Mouse (Mus musculus) stomach, embryonic 15.5 days (tissue): Measurements from ENCODE around the gene Elovl6. TPM values are rescaled to one million over a fixed set of nuclear protein-coding genes. Genes with fewer than 3 reads are reported as not detected.

Source experiments
- ATAC-seq: fragments of 200-750 bp; cut with Nextera tagmentation; 2 replicates; pipeline ENCODE4 v1.8.0; 2017; ENCODE audit warnings: low read depth, moderate number of reproducible peaks, moderate TSS enrichment; ENCODE audit not compliant: insufficient read depth, low FRiP score
- H3K27ac ChIP-seq: fragments of 300-500 bp; sonication (generic); 2 replicates; pipeline ENCODE4 v1.5.1; 2015; ENCODE audit warnings: mild to moderate bottlenecking, inconsistent platforms
- H3K27me3 ChIP-seq: fragments of 300-500 bp; sonication (generic); replicated peaks from 2 replicates; pipeline ENCODE4 v1.6.1; 2015; ENCODE audit warnings: inconsistent platforms
- H3K36me3 ChIP-seq: fragments of 300-500 bp; sonication (generic); 2 replicates; pipeline ENCODE4 v1.6.1; 2015; ENCODE audit warnings: inconsistent platforms
- H3K4me1 ChIP-seq: fragments of 300-500 bp; sonication (generic); 2 replicates; pipeline ENCODE4 v1.6.1; 2015; ENCODE audit warnings: inconsistent platforms
- H3K4me2 ChIP-seq: fragments of 300-500 bp; sonication (generic); 2 replicates; pipeline ENCODE4 v1.6.1; 2015; ENCODE audit warnings: mild to moderate bottlenecking, inconsistent platforms
- H3K4me3 ChIP-seq: fragments of 300-500 bp; sonication (generic); replicated peaks from 2 replicates; pipeline ENCODE4 v1.5.1; 2015; ENCODE audit warnings: inconsistent platforms
- H3K9ac ChIP-seq: fragments of 300-500 bp; sonication (generic); 2 replicates; pipeline ENCODE4 v1.6.1; 2015; ENCODE audit warnings: inconsistent platforms
- H3K9me3 ChIP-seq: fragments of 300-500 bp; sonication (generic); 2 replicates; pipeline ENCODE4 v1.6.1; 2016; ENCODE audit warnings: inconsistent platforms
- WGBS: fragments of 180-500 bp; shearing (Covaris S2); methylation state at CpG from one replicate; pipeline ENCODE4 v1.1.7; 2015; 5-methylcytosine and 5-hydroxymethylcytosine counted together
- polyA plus RNA-seq: library from polyadenylated mRNA; unstranded; fragments of >200 nt; fragmentation: Nextera tagmentation; extraction: Ambion mirVana; gene quantifications from 2 replicates; pipeline ENCODE4 v1.2.1, GENCODE M21; 2015

Elovl6 gene
- 31.7 and 41.2 TPM in 2 replicates for polyA plus RNA-seq

- Histone ChIP-seq H3K4me2 (peak within 1 kb of the TSS; percentile 79), H3K36me3 (no peaks in the 10 kb centered on the region), H3K27ac (peak within 1 kb of the TSS; percentile 95), H3K4me3 (peak within 1 kb of the TSS; percentile 79), H3K9me3 (no peaks in the 10 kb centered on the region), H3K4me1 (peaks cover 20% of the 10 kb centered on the region), H3K27me3 (no peaks in the 10 kb centered on the region), H3K9ac (peak within 1 kb of the TSS; percentile 70)
- ATAC-seq, result peak; percentile 37
- under 1% methylated on average over 35 of the region's 35 CpGs for WGBS
These were observed at the start of gene Elovl6 for GRCm38 (mm10) chr3:129532180-129532864. Gene Elovl6 (plus strand): TSS chr3:129532355.

DNA sequence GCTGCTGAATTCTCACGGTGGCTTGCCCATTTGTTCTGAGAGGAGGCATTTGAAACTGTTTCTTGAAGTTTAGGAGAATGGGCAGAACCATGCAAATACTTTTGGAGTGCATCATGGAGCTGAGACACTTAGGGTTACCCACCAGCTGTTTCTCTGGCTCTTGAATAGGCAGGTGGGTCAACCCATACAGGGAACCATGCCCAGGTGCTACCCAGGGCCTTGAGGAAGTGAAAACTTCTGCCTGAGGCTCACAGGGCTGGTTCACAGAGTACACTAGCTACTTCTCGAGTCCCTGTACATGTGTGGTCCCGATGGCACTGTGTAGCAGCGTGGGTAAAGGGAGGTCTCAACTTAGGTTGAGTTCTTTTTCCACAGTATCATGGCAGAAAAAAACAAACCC, 43.4 kb upstream of the Elovl6 start:
- Histone ChIP-seq H3K9me3 (no peaks in the 10 kb centered on the region), H3K4me1 (no peaks in the 10 kb centered on the region), H3K4me2 (no peak overlapping the region), H3K27me3 (no peaks in the 10 kb centered on the region), H3K36me3 (no peaks in the 10 kb centered on the region), H3K9ac (no peak overlapping the region), H3K4me3 (no peak overlapping the region), H3K27ac (no peak overlapping the region)
- ATAC-seq, result no peak
- 90% methylated on average over 4 of the region's 4 CpGs for WGBS

- Histone ChIP-seq H3K4me1 (no peaks in the 10 kb centered on the region), H3K4me2 (no peak overlapping the region), H3K9me3 (no peaks in the 10 kb centered on the region), H3K27ac (no peak overlapping the region), H3K36me3 (no peaks in the 10 kb centered on the region), H3K4me3 (no peak overlapping the region), H3K27me3 (no peaks in the 10 kb centered on the region), H3K9ac (no peak overlapping the region)
- WGBS, result 80% methylated on average over 10 of the region's 10 CpGs
- ATAC-seq, result no peak
These were observed 38.0 kb upstream of the Elovl6 start for GRCm38 (mm10) chr3:129494123-129494522.

- no peak overlapping the region for H3K4me3 ChIP-seq
- ATAC-seq, result no peak
- H3K36me3 ChIP-seq, result no peaks in the 10 kb centered on the region
- no peak overlapping the region for H3K9ac ChIP-seq
- 77% methylated on average over 4 of the region's 4 CpGs for WGBS
- no peaks in the 10 kb centered on the region for H3K9me3 ChIP-seq
- H3K27me3 ChIP-seq, result no peaks in the 10 kb centered on the region
- no peak overlapping the region for H3K27ac ChIP-seq
- no peak overlapping the region for H3K4me2 ChIP-seq
- no peaks in the 10 kb centered on the region for H3K4me1 ChIP-seq
These were observed 37.4 kb upstream of the Elovl6 start for GRCm38 (mm10) chr3:129494731-129495130.

- 77% methylated on average over 7 of the region's 7 CpGs for WGBS
These were observed 28.4 kb upstream of the Elovl6 start for GRCm38 (mm10) chr3:129503781-129504180.

DNA sequence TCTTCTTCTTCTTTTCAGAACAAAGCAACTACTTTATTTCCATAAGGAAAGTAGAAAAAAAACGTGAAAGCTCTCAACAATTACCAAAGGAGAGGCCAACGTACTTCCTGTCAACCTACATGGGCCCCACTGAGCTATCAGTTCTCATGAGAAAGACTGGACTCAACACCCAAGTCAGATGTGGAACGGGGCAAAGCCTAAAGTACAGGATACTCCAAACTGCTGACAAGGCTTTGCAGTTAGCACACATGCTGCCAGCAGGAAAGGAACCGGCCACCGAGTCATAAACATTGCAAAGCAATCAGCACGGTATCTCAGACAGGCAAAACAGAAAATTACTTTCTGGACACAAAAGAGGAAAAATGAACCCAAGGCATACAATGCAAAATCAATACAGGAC, 27.2 kb upstream of the Elovl6 start:
- Histone ChIP-seq H3K9ac (no peak overlapping the region), H3K4me1 (no peaks in the 10 kb centered on the region), H3K9me3 (no peaks in the 10 kb centered on the region), H3K4me2 (no peak overlapping the region), H3K27ac (no peak overlapping the region), H3K36me3 (no peaks in the 10 kb centered on the region), H3K4me3 (no peak overlapping the region), H3K27me3 (no peaks in the 10 kb centered on the region)
- WGBS, result 66% methylated on average over 6 of the region's 6 CpGs
- no peak for ATAC-seq

More at GRCm38 (mm10) chr3:129503781-129504180, 28.4 kb upstream of the Elovl6 start:
- no peaks in the 10 kb centered on the region for H3K9me3 ChIP-seq
- no peaks in the 10 kb centered on the region for H3K36me3 ChIP-seq
- H3K27ac ChIP-seq, result no peak overlapping the region
- no peak overlapping the region for H3K4me3 ChIP-seq
- H3K4me2 ChIP-seq, result no peak overlapping the region
- ATAC-seq, result no peak
- no peak overlapping the region for H3K9ac ChIP-seq
- H3K4me1 ChIP-seq, result no peaks in the 10 kb centered on the region
- no peaks in the 10 kb centered on the region for H3K27me3 ChIP-seq

GRCm38 (mm10) chr3:129507736-129508135, 24.4 kb upstream of the Elovl6 start:
- H3K9ac ChIP-seq, result no peak overlapping the region
- H3K36me3 ChIP-seq, result no peaks in the 10 kb centered on the region
- no peaks in the 10 kb centered on the region for H3K9me3 ChIP-seq
- WGBS, result 71% methylated on average over 1 of the region's 1 CpGs
- no peak for ATAC-seq
- H3K27me3 ChIP-seq, result no peaks in the 10 kb centered on the region
- no peak overlapping the region for H3K4me3 ChIP-seq
- no peaks in the 10 kb centered on the region for H3K4me1 ChIP-seq
- H3K4me2 ChIP-seq, result no peak overlapping the region
- H3K27ac ChIP-seq, result no peak overlapping the region

DNA sequence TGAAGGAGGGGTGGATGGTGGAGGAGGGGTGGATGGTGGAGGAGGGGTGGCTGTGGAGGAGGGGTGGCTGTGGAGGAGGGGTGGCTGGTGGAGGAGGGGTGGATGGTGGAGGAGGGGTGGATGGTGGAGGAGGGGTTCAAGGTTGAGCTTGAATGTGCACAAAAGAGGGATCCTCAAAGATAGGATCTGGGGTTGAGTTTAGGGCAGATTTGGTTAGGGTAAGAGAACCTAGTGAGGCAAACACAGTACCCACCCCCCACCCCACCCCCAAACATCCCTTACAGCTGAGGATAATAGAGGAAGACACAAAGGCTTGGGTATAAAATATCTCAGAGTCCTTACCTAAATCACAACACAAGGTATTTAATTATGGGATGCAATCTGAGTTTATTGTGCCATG, 23.6 kb upstream of the Elovl6 start:
- Histone ChIP-seq H3K9ac (no peak overlapping the region), H3K27ac (no peak overlapping the region), H3K27me3 (no peaks in the 10 kb centered on the region), H3K4me3 (no peak overlapping the region), H3K4me1 (no peaks in the 10 kb centered on the region), H3K9me3 (no peaks in the 10 kb centered on the region), H3K36me3 (no peaks in the 10 kb centered on the region), H3K4me2 (no peak overlapping the region)
- ATAC-seq, result no peak

DNA sequence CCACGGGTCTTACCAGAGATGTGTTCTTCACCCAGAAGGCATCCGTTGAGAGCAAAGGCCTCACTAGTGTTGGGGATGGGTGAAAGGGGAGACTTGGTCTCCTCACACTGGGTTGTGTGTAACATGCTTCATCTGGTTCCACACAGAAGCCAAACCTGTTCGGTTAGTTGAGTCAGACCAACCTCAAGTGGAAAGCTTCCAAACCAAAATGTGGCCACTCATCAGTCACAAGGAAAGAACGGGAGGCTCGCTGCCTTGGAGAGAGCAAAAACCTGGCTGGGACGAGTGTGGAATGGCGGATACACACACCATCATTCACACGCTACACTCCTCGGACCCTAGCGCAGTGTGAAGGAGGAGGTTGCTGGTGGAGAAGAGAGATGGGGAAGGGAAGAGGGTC, 22.4 kb upstream of the Elovl6 start:
- ATAC-seq, result 0 out of 2 replicates have a peak, but pooled peaks have one; percentile 35
- no peak overlapping the region for H3K4me3 ChIP-seq
- H3K9me3 ChIP-seq, result no peaks in the 10 kb centered on the region
- WGBS, result 70% methylated on average over 10 of the region's 10 CpGs
- H3K9ac ChIP-seq, result no peak overlapping the region
- H3K36me3 ChIP-seq, result no peaks in the 10 kb centered on the region
- H3K4me1 ChIP-seq, result no peaks in the 10 kb centered on the region
- H3K4me2 ChIP-seq, result no peak overlapping the region
- no peaks in the 10 kb centered on the region for H3K27me3 ChIP-seq
- no peak overlapping the region for H3K27ac ChIP-seq

GRCm38 (mm10) chr3:129515863-129516436, 16.2 kb upstream of the Elovl6 start:
- Histone ChIP-seq H3K9me3 (no peaks in the 10 kb centered on the region), H3K27ac (no peak overlapping the region), H3K4me2 (no peak overlapping the region), H3K4me3 (no peak overlapping the region), H3K27me3 (no peaks in the 10 kb centered on the region), H3K36me3 (no peaks in the 10 kb centered on the region), H3K9ac (no peak overlapping the region), H3K4me1 (no peaks in the 10 kb centered on the region)
- ATAC-seq, result no peak
- 83% methylated on average over 3 of the region's 3 CpGs for WGBS

GRCm38 (mm10) chr3:129520499-129520898, 11.7 kb upstream of the Elovl6 start:
- no peak for ATAC-seq
- no peak overlapping the region for H3K27ac ChIP-seq

DNA sequence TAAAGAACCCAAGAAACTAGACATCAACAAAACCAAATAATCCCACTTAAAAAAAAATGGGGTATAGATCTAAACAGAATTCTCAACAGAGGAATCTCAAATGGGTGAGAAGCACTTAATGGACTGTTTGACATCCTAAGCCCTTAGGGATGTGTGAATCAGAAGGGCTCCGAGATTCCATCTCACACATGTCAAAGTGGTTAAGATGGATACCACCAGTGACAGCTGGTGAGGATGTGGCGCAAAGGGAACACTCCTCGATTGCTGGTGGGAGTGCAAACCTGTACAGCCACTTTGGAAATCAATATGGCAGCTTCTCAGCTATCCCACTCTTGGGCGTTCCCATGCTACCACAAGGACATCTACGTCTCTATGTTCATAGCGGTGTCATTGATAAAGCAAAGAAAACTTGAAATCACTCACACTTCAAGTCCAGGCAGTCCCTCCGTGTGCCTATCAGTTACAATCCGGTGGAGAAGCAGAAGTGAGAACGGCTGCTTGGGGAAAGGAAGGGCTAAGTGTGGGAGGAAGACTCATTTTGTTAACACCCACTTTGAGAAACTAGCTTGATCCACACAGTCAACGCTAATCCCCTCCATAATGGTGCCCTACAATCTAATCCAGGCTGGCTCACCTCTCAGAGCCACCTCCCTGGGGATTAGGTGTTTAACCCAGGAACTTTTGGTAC, 8.6 kb upstream of the Elovl6 start:
- Histone ChIP-seq H3K4me2 (no peak overlapping the region), H3K27me3 (no peaks in the 10 kb centered on the region), H3K9me3 (no peaks in the 10 kb centered on the region), H3K9ac (no peak overlapping the region), H3K27ac (no peak overlapping the region), H3K36me3 (no peaks in the 10 kb centered on the region), H3K4me3 (no peak overlapping the region), H3K4me1 (no peaks in the 10 kb centered on the region)
- no peak for ATAC-seq
- 81% methylated on average over 10 of the region's 10 CpGs for whole genome bisulfite sequencing

More at GRCm38 (mm10) chr3:129520499-129520898, 11.7 kb upstream of the Elovl6 start:
- no peak overlapping the region for H3K4me2 ChIP-seq
- H3K9me3 ChIP-seq, result no peaks in the 10 kb centered on the region
- H3K4me3 ChIP-seq, result no peak overlapping the region
- no peaks in the 10 kb centered on the region for H3K4me1 ChIP-seq
- no peak overlapping the region for H3K9ac ChIP-seq
- no peaks in the 10 kb centered on the region for H3K27me3 ChIP-seq
- 77% methylated on average over 4 of the region's 4 CpGs for WGBS
- no peaks in the 10 kb centered on the region for H3K36me3 ChIP-seq
